Mouse (Mus musculus) midbrain, embryonic 11.5 days (tissue): ENCODE data around the gene Serping1. TPM values are rescaled to one million over a fixed set of nuclear protein-coding genes. Genes with fewer than 3 reads are reported as not detected.

Experiments used
- ATAC-seq: fragments of 200-750 bp; cut with Nextera tagmentation; 2 replicates; pipeline ENCODE4 v1.8.0; 2017; ENCODE audit warnings: moderate TSS enrichment, moderate library complexity; ENCODE audit not compliant: low FRiP score
- DNase-seq: peaks from one replicate; pipeline ENCODE4 v3.0.0; 2015; ENCODE audit warnings: low spot score; ENCODE audit errors: missing footprints
- H3K27ac ChIP-seq: fragments of 300-500 bp; sonication (generic); 2 replicates; pipeline ENCODE4 v1.5.1; 2014; ENCODE audit warnings: low read depth, low read length
- H3K27me3 ChIP-seq: fragments of 300-500 bp; sonication (generic); 2 replicates; pipeline ENCODE4 v1.6.1; 2014; ENCODE audit warnings: mild to moderate bottlenecking, low read length, moderate library complexity, mixed read lengths; ENCODE audit not compliant: control insufficient read depth, insufficient read depth
- H3K36me3 ChIP-seq: fragments of 300-500 bp; sonication (generic); 2 replicates; pipeline ENCODE4 v1.6.1; 2014; ENCODE audit warnings: mild to moderate bottlenecking, low read length, moderate library complexity, mixed read lengths; ENCODE audit not compliant: control insufficient read depth, insufficient read depth
- H3K4me1 ChIP-seq: fragments of 300-500 bp; sonication (generic); 2 replicates; pipeline ENCODE4 v1.6.1; 2014; ENCODE audit warnings: low read length; ENCODE audit not compliant: control insufficient read depth, insufficient read depth
- H3K4me2 ChIP-seq: fragments of 300-500 bp; sonication (generic); 2 replicates; pipeline ENCODE4 v1.6.1; 2014; ENCODE audit warnings: mild to moderate bottlenecking, moderate library complexity
- H3K4me3 ChIP-seq: fragments of 300-500 bp; sonication (generic); 2 replicates; pipeline ENCODE4 v1.5.1; 2014; ENCODE audit warnings: low read depth, low read length
- H3K9ac ChIP-seq: fragments of 300-500 bp; sonication (generic); 2 replicates; pipeline ENCODE4 v1.6.1; 2014; ENCODE audit warnings: low read length
- H3K9me3 ChIP-seq: fragments of 300-500 bp; sonication (generic); 2 replicates; pipeline ENCODE4 v1.6.1; 2016; ENCODE audit warnings: low read length; ENCODE audit not compliant: control insufficient read depth
- WGBS: fragments of 180-500 bp; shearing (Covaris S2); extraction: QIAGEN DNeasy Blood & Tissue Kit; methylation state at CpG from one replicate; pipeline ENCODE4 v1.1.7; 2014; 5-methylcytosine and 5-hydroxymethylcytosine counted together
- polyA plus RNA-seq: library from polyadenylated mRNA; unstranded; fragments of >200 nt; fragmentation: Nextera tagmentation; extraction: Ambion mirVana; gene quantifications from 2 replicates; pipeline ENCODE4 v1.2.1, GENCODE M21; 2014

Serping1 gene
- polyA plus RNA-seq, 1 experiment from 2014 or later = 37.0 TPM

DNA sequence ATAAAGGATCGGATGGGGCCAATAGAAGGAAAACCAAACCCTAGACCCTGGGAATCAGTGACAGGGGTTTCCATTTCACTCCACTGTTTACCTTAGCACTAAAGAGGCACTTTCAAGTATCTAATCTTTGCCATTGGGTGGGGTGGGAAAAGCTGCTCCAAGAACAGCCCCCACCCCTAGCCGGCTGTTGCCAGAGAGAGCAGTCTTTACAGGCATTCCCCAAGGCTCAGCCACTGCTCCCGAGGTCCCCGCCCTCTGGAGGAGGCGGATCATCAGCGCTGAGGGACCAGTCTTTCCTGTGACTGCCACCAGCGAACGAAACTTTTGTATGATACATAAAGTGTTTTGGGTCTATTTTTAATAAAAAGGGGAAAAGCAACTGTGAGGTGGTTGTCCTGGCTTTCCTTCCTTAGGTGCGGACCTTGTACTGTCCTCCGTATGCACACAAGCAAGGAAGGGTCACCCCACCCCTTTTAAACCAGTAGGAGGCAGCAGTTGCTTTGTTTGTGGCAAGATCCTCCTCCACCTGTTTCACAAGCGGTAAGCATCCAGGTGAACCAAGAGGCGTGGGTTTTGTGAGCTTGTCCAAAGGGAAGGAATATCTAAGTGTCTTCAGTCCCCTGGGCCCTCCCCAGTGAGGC is 36.9 kb downstream of the Serping1 start:
- peak overlapping the region; percentile 37 for H3K4me2 ChIP-seq
- no peaks in the 10 kb centered on the region for H3K27me3 ChIP-seq
- peaks cover 66% of the 10 kb centered on the region for H3K4me1 ChIP-seq
- H3K27ac ChIP-seq = peak overlapping the region; percentile 64; the same call in 1 of the 2 replicates
- ATAC-seq (no peak), DNase-seq (peak; percentile 95)
- H3K9ac ChIP-seq = peak overlapping the region; percentile 52; the same call in 1 of the 2 replicates
- no peaks in the 10 kb centered on the region for H3K9me3 ChIP-seq
- H3K36me3 ChIP-seq = no peaks in the 10 kb centered on the region
- WGBS = 2% methylated on average over 12 of the region's 12 CpGs
- H3K4me3 ChIP-seq = peak overlapping the region; percentile 9; the same call in 1 of the 2 replicates

DNA sequence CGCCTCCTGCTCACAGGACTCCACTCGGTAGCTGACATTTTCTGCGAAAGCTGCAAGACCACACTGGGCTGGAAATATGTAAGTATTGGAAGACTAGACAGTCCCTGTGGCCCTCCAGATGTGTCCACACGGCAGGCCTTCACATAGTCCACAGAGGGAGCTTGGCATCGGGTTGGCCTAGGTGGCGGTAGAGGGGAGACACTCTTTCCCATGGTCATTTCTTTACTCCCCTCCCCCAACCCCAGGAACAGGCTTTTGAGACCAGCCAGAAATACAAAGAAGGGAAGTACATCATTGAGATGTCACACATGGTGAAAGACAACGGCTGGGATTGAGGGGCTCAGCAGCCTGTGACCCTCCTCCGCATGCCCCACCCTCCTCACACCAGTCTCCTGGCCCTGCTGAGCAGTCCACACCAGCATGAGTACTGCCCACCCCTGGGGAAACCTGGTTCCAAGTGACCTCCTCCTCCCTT is 37.8 kb downstream of the Serping1 start:
- no peak overlapping the region for H3K4me3 ChIP-seq
- no peaks in the 10 kb centered on the region for H3K36me3 ChIP-seq
- peaks cover 68% of the 10 kb centered on the region for H3K4me1 ChIP-seq
- ATAC-seq (peak; percentile 31), DNase-seq (peak; percentile 95)
- H3K9ac ChIP-seq = peak overlapping the region; percentile 52
- H3K4me2 ChIP-seq = peak overlapping the region; percentile 43
- H3K9me3 ChIP-seq = no peaks in the 10 kb centered on the region
- no peaks in the 10 kb centered on the region for H3K27me3 ChIP-seq
- H3K27ac ChIP-seq = peak overlapping the region; percentile 64
- 4% methylated on average over 8 of the region's 8 CpGs for WGBS

DNA sequence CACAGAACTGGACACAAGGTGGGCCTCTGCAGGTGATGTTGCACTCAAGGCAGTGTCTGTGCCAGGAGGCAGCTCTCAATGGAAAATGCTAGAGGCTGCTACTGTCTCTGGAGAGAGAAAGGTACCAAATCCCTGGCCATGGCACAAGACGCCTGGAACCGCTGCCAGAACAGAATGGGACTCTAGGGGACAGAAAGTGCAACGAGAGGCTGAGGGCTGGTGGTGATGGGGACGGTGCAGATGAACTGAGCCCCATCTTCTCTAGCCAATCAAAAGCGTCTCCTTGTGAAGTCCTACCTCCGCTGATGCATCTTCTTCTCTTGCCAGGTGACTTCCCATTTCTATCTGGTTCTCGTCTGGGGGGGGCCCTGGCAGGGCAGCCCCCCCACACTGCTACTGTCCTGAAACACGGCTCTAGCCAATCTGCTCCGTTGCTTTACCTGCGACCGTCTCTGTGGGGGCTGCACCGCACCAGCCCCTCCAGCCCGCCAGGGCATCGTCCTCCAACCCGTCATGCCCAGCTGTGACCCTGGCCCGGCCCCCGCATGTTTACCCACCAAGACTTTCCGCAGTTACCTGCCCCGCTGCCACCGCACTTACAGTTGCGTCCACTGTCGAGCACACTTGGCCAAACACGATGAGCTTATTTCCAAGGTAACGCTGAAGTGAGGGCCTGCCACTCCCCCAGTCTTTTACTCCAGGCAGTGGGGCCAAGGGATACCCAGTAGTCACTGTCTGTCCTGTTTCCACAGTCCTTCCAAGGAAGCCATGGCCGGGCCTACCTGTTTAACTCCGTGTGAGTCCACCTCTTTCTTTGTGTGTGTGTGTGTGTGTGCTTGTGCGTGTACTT is 38.7 kb downstream of the Serping1 start:
- peaks cover 62% of the 10 kb centered on the region for H3K4me1 ChIP-seq
- no peaks in the 10 kb centered on the region for H3K27me3 ChIP-seq
- no peak for ATAC-seq
- H3K4me2 ChIP-seq = peak overlapping the region; percentile 43
- peak overlapping the region; percentile 19 for H3K4me3 ChIP-seq
- 6% methylated on average over 27 of the region's 27 CpGs for WGBS
- H3K27ac ChIP-seq = no peak overlapping the region; the same call in 1 of the 2 replicates
- H3K9ac ChIP-seq = peak overlapping the region; percentile 54
- H3K36me3 ChIP-seq = no peaks in the 10 kb centered on the region
- DNase-seq = peak; percentile 92
- no peaks in the 10 kb centered on the region for H3K9me3 ChIP-seq

DNA sequence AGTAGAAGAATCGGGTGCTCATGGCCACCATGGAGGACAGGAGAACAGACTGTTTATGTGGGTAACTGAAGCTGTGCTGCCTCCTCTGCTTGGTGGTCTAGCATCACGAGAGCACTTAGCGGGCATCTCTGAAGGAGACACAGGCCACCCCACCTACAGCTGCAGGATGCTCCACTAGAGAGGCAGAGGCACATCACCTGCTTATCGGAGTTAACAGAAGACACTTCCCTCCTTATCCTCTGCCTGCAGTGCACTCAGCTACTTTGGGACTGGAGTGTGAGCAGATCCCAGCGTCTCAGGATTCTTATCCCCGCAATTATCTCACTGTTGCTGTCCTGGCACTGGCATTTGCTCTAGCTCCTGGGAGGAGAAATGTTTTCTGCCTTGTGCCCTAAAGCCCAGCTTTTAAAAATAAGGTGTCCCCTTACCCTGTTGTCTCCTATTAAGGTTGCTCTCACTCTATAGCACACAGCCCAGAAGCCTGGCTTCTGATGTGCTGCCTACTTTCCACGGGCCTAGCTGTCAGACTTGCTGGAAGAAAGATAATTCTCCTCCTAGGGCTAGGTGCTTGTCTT is 39.8 kb downstream of the Serping1 start:
- Histone ChIP-seq H3K4me2 (peak overlapping the region; percentile 74), H3K9me3 (no peaks in the 10 kb centered on the region), H3K4me1 (peaks cover 51% of the 10 kb centered on the region), H3K27ac (peak overlapping the region; percentile 69), H3K9ac (peak overlapping the region; percentile 91), H3K36me3 (no peaks in the 10 kb centered on the region), H3K4me3 (peak overlapping the region; percentile 58), H3K27me3 (no peaks in the 10 kb centered on the region)
- WGBS = 22% methylated on average over 7 of the region's 7 CpGs
- ATAC-seq (no peak), DNase-seq (peak; percentile 90)

DNA sequence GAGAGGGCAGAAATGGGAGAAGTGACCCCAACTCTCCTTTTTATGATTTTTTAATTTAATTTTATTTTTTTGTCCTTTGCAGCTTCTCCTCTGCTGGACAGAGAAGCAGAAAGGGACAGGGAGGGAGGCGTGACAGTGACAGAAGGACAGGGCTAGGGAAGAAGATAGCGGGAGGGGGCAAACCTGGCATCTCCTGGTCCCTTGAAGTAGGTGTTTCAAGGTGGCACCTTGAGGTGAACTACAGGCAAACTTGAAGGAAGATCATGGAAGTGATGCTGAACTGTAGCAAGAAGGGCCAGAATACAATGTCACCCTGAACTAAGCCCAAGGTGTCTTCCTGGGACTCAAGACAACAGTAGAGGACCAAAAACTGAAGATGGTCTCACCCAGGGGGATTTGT is 40.3 kb downstream of the Serping1 start:
- no peaks in the 10 kb centered on the region for H3K9me3 ChIP-seq
- no peaks in the 10 kb centered on the region for H3K27me3 ChIP-seq
- WGBS = 0% methylated on average over 2 of the region's 2 CpGs
- H3K27ac ChIP-seq = peak overlapping the region; percentile 69
- ATAC-seq (no peak), DNase-seq (peak; percentile 89)
- peaks cover 48% of the 10 kb centered on the region for H3K4me1 ChIP-seq
- H3K4me3 ChIP-seq = peak overlapping the region; percentile 58
- peak overlapping the region; percentile 74 for H3K4me2 ChIP-seq
- H3K9ac ChIP-seq = peak overlapping the region; percentile 91
- H3K36me3 ChIP-seq = no peaks in the 10 kb centered on the region

DNA sequence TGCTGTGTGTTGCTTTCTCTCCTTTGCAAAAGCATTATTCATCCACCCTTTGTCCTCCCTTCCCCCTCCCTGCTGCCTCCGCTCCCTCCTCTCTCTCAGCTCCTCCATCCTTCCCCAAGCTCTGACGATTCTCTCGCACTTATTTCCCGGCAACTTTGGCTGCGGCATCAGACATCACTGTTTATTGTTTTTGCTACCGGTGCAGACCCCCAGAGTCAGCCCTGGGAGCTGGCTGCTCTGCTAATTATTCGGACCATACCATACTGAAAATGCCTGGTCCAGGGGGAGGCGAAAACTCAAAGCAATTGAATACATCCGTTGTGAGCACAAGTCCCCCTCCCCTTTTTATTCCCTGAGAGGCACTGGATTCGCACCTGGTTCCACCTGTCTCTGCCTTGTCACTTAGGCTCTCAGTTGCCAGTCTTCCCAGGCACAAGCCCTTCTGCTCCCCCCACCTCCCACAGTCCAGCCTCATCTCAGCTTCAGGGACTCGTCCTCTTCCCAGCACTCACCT is 40.8 kb downstream of the Serping1 start:
- Histone ChIP-seq H3K4me1 (peaks cover 48% of the 10 kb centered on the region), H3K27ac (peak overlapping the region; percentile 69), H3K4me2 (peak overlapping the region; percentile 74), H3K36me3 (no peaks in the 10 kb centered on the region), H3K4me3 (peak overlapping the region; percentile 58), H3K9me3 (no peaks in the 10 kb centered on the region), H3K27me3 (no peaks in the 10 kb centered on the region), H3K9ac (peak overlapping the region; percentile 91)
- peak; percentile 36 for ATAC-seq
- WGBS = under 1% methylated on average over 11 of the region's 11 CpGs
- DNase-seq = peak; percentile 96

DNA sequence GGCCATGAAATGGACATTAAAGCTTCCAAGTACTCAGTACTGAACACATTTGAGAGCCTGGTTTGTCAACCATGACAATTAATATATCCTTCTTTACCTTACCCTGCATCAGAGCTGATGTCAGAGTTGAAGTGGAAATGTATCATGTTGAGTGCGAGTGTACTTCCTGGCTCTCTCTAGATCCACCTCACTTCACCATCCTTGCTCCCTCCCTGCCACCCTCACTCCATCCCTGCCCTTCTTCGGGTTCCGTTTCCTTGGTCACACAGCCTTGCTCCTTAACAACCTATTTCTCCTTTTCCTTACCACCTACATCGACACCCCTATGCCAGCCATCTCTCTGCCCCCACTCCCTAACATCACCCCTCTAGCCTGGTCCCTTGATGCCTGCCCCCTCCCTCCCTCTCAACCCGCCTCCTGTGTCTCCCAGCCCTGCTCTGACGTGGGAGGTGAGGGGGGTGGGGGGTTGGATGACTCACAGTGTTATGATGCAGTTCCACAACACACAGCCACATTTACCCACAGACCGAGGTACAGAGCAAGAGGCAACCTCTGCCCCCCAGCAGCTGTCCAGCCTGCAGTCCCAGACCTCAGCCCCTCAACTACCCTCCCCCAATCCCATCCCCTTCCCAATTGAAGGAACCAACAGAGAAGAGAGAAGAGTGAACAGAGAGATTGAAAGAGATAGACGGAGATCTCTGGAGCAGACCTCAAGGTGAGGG is 41.5 kb downstream of the Serping1 start, which contains the start of gene Ypel4:
Gene Ypel4, plus strand, starts transcription at position 480 of the 722 bp plus-strand sequence.
- H3K4me2 ChIP-seq = peak within 1 kb of the TSS; percentile 74
- ATAC-seq (peak; percentile 66), DNase-seq (peak; percentile 95)
- H3K4me1 ChIP-seq = peaks cover 43% of the 10 kb centered on the region
- peak within 1 kb of the TSS; percentile 91 for H3K9ac ChIP-seq
- H3K27me3 ChIP-seq = no peaks in the 10 kb centered on the region
- peak within 1 kb of the TSS; percentile 69 for H3K27ac ChIP-seq
- WGBS = 4% methylated on average over 8 of the region's 8 CpGs
- no peaks in the 10 kb centered on the region for H3K9me3 ChIP-seq
- H3K4me3 ChIP-seq = peak within 1 kb of the TSS; percentile 58
- H3K36me3 ChIP-seq = no peaks in the 10 kb centered on the region

DNA sequence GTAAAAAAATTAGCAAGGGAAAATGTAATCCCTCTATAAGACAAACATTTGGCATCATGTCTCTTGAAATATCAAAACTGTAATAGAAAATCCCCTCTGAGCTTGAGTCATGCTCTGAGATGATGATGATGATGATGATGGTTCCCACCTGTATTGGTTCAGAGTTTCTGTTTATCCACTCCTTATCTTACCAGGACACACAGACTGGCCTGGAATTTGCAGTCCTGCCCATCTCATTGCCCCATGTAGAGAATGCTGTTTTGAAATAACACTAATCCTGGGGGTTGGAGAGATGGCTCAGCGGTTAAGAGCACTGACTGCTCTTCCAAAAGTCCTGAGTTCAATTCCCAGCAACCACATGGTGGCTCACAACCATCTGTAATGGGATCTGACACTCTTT is 42.9 kb downstream of the Serping1 start:
- DNase-seq = no peak
- H3K27me3 ChIP-seq = no peaks in the 10 kb centered on the region
- H3K4me2 ChIP-seq = no peak overlapping the region
- H3K27ac ChIP-seq = no peak overlapping the region
- H3K9me3 ChIP-seq = no peaks in the 10 kb centered on the region
- no peaks in the 10 kb centered on the region for H3K36me3 ChIP-seq
- no peak overlapping the region for H3K9ac ChIP-seq
- WGBS = 54% methylated on average over 1 of the region's 1 CpGs
- no peak for ATAC-seq
- H3K4me1 ChIP-seq = peaks cover 30% of the 10 kb centered on the region
- H3K4me3 ChIP-seq = no peak overlapping the region
